Mouse (Mus musculus) gastrocnemius, adult 2 months (tissue): Measurements from ENCODE around the gene Eif2b2. TPM values are rescaled to one million over a fixed set of nuclear protein-coding genes. Genes with fewer than 3 reads are reported as not detected.
A peak's percentile ranks its signal among the peaks of the same experiment; 100 is the strongest.

ENCODE experiments used
- DNase-seq: peaks from one replicate; pipeline ENCODE4 v3.0.0; 2022
- H3K27ac ChIP-seq: fragments of 200-600 bp; 2 replicates; pipeline ENCODE4 v1.8.1; 2022; ENCODE audit warnings: mild to moderate bottlenecking
- H3K4me3 ChIP-seq: fragments of 200-600 bp; 2 replicates; pipeline ENCODE4 v1.8.1; 2022; ENCODE audit warnings: mild to moderate bottlenecking, moderate library complexity
- CTCF ChIP-seq: fragments of 200-600 bp; IDR thresholded peaks from 2 replicates; pipeline ENCODE4 v1.8.1; 2022; ENCODE audit warnings: antibody characterized with exemption, mild to moderate bottlenecking, moderate library complexity
- intact Hi-C: fragments of 180-260 bp; cut with DNase I; formaldehyde crosslinking; loops from one replicate; pipeline ENCODE4 v1.15.1; 2025
- total RNA-seq, 2 experiments: library from RNA; stranded (reverse); gene quantifications; 2 replicates each; pipeline ENCODE4 v1.2.3; 2021

Eif2b2 gene
- total RNA-seq, 2 experiments from 2014 or later: 56.1 to 63.1 TPM

DNA sequence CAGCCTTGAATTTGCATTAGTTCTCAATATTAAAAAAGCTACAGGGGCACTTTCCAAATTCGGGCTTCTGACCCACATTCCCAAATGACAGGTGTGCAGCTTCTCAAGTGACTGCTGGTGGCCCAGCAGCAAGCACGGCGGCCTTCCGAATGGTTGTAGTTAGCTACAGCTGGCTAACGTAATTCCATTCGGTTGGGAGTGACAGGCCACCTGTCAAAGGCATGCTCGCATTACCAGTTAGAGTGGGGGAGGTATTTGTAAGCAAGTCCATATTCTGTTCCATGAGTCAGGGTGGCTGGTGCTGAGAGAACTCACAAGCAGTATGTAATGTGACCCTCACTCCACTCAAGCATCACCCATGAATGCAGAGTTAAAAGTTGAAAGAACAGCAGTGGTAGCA is 7.9 kb downstream of the Eif2b2 start:
- intact Hi-C loops: no loop called here
- peak overlapping the region; percentile 79 for H3K27ac ChIP-seq
- no peak for TF ChIP-seq CTCF
- DNase-seq: peak; percentile 78
- H3K4me3 ChIP-seq: peak overlapping the region; percentile 23; the same call in 1 of the 2 replicates

- intact Hi-C loops: no loop called here
- DNase-seq: no peak
- H3K27ac ChIP-seq: peak overlapping the region; percentile 79
- TF ChIP-seq CTCF: no peak
- H3K4me3 ChIP-seq: peak overlapping the region; percentile 18
Observed at GRCm38 (mm10) chr12:85227876-85228599, 8.8 kb downstream of the Eif2b2 start.

DNA sequence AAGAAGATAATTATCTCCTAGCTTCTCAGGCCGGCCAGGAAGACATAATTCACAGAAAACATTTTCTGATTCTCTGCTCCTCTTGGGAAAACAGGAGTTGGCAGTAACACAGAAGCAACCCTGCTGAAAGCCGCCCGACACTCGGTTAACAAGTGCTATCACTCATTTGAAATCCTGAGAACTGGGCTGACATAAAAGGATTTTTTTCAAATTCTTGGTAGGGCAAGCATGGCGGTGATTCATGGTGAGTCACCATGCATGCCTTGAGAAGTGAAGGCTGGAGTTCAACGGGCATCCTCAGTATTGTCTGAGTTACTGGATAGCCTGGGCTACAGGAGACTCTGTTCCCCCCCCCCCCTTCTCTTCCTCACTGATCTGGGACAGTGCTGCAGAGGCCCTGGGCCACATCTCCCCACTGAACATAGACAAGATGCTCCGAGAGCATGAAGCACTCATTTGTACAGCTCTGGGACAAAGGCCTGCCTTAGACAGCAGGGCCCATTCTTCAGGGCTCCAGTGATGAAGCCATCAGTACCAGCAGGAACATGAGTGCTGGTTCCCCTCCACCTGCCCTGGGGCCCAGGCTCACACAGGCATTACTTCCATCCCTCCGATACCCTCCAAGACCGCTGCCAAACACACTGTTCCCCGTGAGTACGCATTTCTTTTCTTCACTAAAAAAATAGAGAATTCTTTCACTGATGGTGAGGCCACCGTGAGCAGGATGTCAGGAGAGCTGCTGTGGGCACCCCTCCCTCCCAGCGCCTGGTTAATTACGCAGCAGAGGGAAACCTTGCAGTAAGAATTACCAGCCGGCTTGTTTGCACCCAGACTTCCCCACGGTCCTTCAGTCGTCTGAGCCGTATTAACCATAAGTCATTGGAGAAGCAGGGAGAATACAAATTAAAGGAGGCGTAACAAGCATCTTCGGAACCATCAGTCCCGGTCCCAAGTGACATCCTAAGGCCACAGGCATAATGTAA is 14.4 kb downstream of the Eif2b2 start:
- TF ChIP-seq CTCF: no peak
- no peak overlapping the region for H3K27ac ChIP-seq
- intact Hi-C loops: no loop called here
- DNase-seq: no peak
- no peak overlapping the region for H3K4me3 ChIP-seq

DNA sequence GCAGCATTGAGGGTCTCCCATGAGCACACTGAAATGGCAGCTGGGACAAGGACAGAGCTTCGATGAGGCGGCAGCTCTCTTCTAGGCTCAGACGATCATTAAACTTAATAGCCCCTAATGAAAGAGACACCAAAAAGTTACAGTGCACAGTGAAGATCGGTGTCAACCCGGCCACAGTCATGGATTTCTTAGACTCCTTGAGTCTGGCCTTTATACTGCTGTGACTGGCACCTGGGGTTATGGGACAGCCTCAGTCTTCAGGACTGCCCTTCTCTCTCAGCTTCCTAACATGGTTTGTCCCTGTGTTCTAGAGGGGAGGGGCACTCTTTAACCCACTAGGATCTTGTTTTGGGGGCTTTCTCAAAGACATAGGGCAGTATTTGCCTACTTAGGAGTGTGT is 18.3 kb downstream of the Eif2b2 start:
- DNase-seq: no peak
- H3K4me3 ChIP-seq: no peak overlapping the region
- intact Hi-C loops: no loop called here
- no peak overlapping the region for H3K27ac ChIP-seq
- TF ChIP-seq CTCF: no peak

DNA sequence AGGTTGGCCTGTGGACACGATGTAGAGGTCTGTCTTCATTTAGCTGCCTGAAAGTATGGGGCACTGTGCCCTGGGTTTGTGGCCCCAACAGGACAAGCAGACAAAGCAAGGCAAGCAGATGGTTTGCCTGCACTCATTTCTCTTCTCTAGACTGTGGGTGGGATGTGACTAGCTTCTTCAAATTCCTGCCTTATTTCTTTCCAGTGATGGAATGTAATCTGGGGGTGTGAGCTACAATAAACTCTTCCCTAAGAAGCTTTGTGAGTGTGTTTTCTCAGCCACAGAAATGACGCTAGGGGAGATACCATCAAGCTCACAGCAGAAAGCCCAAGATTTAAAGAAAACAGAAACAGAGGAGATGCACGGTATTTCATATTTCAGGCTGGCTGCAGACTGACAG is 32.8 kb downstream of the Eif2b2 start:
- intact Hi-C loops: no loop called here
- Histone ChIP-seq H3K4me3 (no peak overlapping the region), H3K27ac (no peak overlapping the region)
- DNase-seq: no peak
- TF ChIP-seq CTCF: no peak

- Histone ChIP-seq H3K4me3 (no peak overlapping the region), H3K27ac (peak overlapping the region; percentile 36; the same call in 1 of the 2 replicates)
- intact Hi-C loops: no loop called here
- TF ChIP-seq CTCF: no peak
- no peak for DNase-seq
Observed at GRCm38 (mm10) chr12:85256074-85256751, 36.9 kb downstream of the Eif2b2 start.

GRCm38 (mm10) chr12:85257008-85257639 is 37.8 kb downstream of the Eif2b2 start:
- intact Hi-C loops: no loop called here
- TF ChIP-seq CTCF: no peak
- DNase-seq: no peak
- Histone ChIP-seq H3K4me3 (no peak overlapping the region), H3K27ac (peak overlapping the region; percentile 55)

- Histone ChIP-seq H3K27ac (peak overlapping the region; percentile 28; the same call in 1 of the 2 replicates), H3K4me3 (no peak overlapping the region)
- intact Hi-C loops: no loop called here
- DNase-seq: no peak
- no peak for TF ChIP-seq CTCF
Observed at GRCm38 (mm10) chr12:85262489-85262888, 43.2 kb downstream of the Eif2b2 start.

DNA sequence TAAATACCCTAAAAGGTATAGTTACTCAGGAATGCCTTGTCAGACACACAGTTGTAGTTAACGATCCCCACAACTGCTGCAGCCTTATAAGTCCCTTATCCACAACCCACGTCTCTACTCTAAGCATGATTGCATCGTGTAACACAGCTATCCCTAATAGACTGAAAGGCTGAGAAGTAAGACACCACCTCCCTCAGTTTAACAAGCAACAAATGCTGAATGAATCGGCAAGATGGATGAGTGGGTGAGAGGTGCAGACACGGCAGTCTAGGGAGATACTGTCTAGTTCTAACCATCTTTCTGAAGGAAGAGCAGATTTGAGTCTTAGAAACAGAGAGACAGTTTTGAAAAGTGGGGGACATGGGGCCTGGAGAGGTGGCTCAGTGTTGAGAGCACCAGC is 43.9 kb downstream of the Eif2b2 start:
- no peak for TF ChIP-seq CTCF
- Histone ChIP-seq H3K27ac (no peak overlapping the region), H3K4me3 (no peak overlapping the region)
- DNase-seq: no peak
- intact Hi-C loops: no loop called here

DNA sequence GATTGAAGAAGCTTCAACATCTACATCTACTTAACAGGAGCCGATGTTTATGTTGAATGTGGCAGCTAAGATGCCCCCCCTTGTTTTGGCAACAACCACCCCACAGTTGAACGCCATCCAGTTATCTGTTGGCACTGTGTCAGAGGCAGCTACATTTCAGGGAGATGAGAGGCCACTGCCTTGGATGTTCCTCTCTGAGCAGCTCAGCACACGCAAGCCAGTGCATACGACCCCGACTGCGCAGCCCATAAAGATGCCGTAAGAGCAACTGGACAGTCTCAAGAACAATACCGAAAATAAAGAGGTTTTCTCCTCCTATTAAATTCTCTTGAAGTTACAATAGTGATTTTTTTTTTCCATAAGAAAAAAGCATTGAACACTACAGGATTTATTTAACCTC is 45.2 kb downstream of the Eif2b2 start:
- Histone ChIP-seq H3K27ac (no peak overlapping the region), H3K4me3 (no peak overlapping the region)
- DNase-seq: no peak
- intact Hi-C loops: no loop called here
- no peak for TF ChIP-seq CTCF

GRCm38 (mm10) chr12:85264940-85265339 is 45.7 kb downstream of the Eif2b2 start:
- Histone ChIP-seq H3K27ac (no peak overlapping the region), H3K4me3 (no peak overlapping the region)
- intact Hi-C loops: no loop called here
- TF ChIP-seq CTCF: no peak
- no peak for DNase-seq

- no peak for TF ChIP-seq CTCF
- intact Hi-C loops: no loop called here
- Histone ChIP-seq H3K4me3 (no peak overlapping the region), H3K27ac (no peak overlapping the region)
- DNase-seq: no peak
Observed at GRCm38 (mm10) chr12:85266248-85266647, 47.0 kb downstream of the Eif2b2 start.
